Mouse (Mus musculus) midbrain, embryonic 14.5 days (tissue): Measurements from ENCODE around the gene Drap1. TPM values are rescaled to one million over a fixed set of nuclear protein-coding genes. Genes with fewer than 3 reads are reported as not detected.

Experiments
- ATAC-seq: fragments of 200-750 bp; cut with Nextera tagmentation; 2 replicates; pipeline ENCODE4 v1.8.0; 2017; ENCODE audit warnings: moderate number of reproducible peaks, moderate library complexity; ENCODE audit not compliant: low FRiP score, low TSS enrichment
- DNase-seq: peaks from one replicate; pipeline ENCODE4 v3.0.0-alpha.2; 2015
- H3K27ac ChIP-seq: fragments of 300-500 bp; sonication (generic); replicated peaks from 2 replicates; pipeline ENCODE4 v1.5.1; 2014; ENCODE audit warnings: mild to moderate bottlenecking, low read depth, low read length, moderate library complexity
- H3K27me3 ChIP-seq: fragments of 300-500 bp; sonication (generic); 2 replicates; pipeline ENCODE4 v1.6.1; 2014; ENCODE audit warnings: low read length, control low read depth, mixed read lengths; ENCODE audit not compliant: control insufficient read depth, insufficient read depth
- H3K36me3 ChIP-seq: fragments of 300-500 bp; sonication (generic); 2 replicates; pipeline ENCODE4 v1.6.1; 2014; ENCODE audit warnings: low read length, control low read depth; ENCODE audit not compliant: control insufficient read depth, insufficient read depth
- H3K4me1 ChIP-seq: fragments of 300-500 bp; sonication (generic); 2 replicates; pipeline ENCODE4 v1.6.1; 2014; ENCODE audit warnings: mild to moderate bottlenecking, antibody characterized with exemption, low read length, control low read depth; ENCODE audit not compliant: control insufficient read depth, insufficient read depth
- H3K4me2 ChIP-seq: fragments of 300-500 bp; sonication (generic); 2 replicates; pipeline ENCODE4 v1.6.1; 2014; ENCODE audit warnings: mild to moderate bottlenecking, low read length, moderate library complexity
- H3K4me3 ChIP-seq: fragments of 300-500 bp; sonication (generic); replicated peaks from 2 replicates; pipeline ENCODE4 v1.5.1; 2014; ENCODE audit warnings: low read depth, low read length
- H3K9ac ChIP-seq: fragments of 300-500 bp; sonication (generic); replicated peaks from 2 replicates; pipeline ENCODE4 v1.6.1; 2014; ENCODE audit warnings: mild to moderate bottlenecking, low read length, moderate library complexity
- H3K9me3 ChIP-seq: fragments of 300-500 bp; sonication (generic); 2 replicates; pipeline ENCODE4 v1.6.1; 2016; ENCODE audit warnings: low read length, control low read depth, mixed read lengths; ENCODE audit not compliant: control insufficient read depth
- whole genome bisulfite sequencing: fragments of 180-500 bp; shearing (Covaris S2); extraction: QIAGEN DNeasy Blood & Tissue Kit; methylation state at CpG from one replicate; pipeline ENCODE4 v1.1.7; 2014; 5-methylcytosine and 5-hydroxymethylcytosine counted together
- polyA plus RNA-seq: library from polyadenylated mRNA; unstranded; fragments of >200 nt; fragmentation: Nextera tagmentation; extraction: Ambion mirVana; gene quantifications from 2 replicates; pipeline ENCODE4 v1.2.1, GENCODE M21; 2014

Drap1 gene
- polyA plus RNA-seq, 1 experiment from 2014 or later, result 225 TPM

DNA sequence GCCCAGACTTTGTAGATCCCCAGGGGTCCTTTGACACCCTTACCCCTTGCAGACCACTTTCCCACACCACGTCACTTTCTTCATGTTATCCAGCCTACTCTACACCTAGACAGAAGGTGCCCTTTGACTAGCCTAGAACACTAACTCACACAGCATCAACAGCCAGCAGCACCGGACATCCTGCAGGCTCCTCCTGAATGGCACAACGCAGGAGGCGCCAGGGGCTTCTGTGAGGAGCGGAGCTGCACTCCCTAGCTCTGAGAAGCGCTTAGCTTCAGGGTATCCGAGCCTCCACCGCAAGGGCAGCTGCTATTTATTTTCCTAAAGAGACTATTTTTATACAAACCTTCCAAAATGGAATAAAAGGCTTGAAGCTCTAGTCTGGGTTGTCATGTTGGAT is 30.8 kb upstream of the Drap1 start:
- Histone ChIP-seq H3K4me3 (peak overlapping the region; percentile 85), H3K4me1 (peaks cover 33% of the 10 kb centered on the region), H3K4me2 (peak overlapping the region; percentile 98), H3K27ac (no peak overlapping the region), H3K27me3 (peaks cover 4% of the 10 kb centered on the region), H3K9ac (peak overlapping the region; percentile 91), H3K36me3 (0 out of 2 replicates have a peak, but pooled peaks cover 3% of the 10 kb centered on the region), H3K9me3 (no peaks in the 10 kb centered on the region)
- ATAC-seq (no peak), DNase-seq (no peak)
- WGBS, result 58% methylated on average over 8 of the region's 8 CpGs

DNA sequence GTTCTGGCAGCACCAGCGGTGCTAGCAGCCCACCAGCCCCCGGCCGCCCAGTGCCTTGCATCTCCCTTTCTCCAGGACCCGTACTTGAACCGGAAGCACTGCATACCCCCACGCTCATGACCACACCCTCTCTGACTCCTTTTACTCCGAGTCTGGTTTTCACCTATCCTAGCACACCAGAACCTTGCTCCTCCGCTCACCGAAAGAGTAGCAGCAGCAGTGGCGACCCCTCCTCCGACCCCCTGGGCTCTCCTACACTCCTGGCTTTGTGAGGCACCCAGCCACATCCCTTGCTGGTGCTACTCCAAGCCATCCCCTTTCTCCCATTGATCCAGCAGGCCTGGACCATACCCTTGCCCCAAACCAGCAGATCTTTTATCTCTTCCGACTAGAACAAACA is 30.3 kb upstream of the Drap1 start:
- Histone ChIP-seq H3K9me3 (no peaks in the 10 kb centered on the region), H3K36me3 (0 out of 2 replicates have a peak, but pooled peaks cover 3% of the 10 kb centered on the region), H3K9ac (peak overlapping the region; percentile 4; the same call in 1 of the 2 replicates), H3K4me3 (0 out of 2 replicates have a peak overlapping the region, but pooled peaks have one; percentile 85), H3K27ac (no peak overlapping the region), H3K27me3 (peaks cover 10% of the 10 kb centered on the region), H3K4me1 (peaks cover 31% of the 10 kb centered on the region), H3K4me2 (peak overlapping the region; percentile 98)
- DNase-seq (no peak), ATAC-seq (no peak)
- 83% methylated on average over 12 of the region's 12 CpGs for WGBS

DNA sequence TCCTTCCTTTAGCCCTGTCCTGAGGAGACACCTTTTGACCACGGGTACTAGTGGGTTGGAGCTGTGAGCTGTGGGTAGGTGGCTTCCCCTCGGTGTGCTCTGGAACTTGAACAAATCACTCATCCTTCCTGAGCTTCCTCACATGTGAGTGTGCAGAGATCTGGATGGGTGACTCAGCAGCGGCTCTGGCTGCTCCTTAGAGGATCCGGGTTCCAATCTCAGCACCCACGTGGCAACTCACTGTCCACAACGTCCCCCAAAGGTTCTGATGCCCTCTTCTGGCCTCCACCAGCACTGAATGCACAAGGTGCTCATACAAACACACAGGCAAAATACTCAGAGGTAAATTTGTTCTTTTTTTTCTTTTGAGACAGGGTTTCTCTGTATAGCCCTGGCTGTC is 27.0 kb upstream of the Drap1 start:
- no peaks in the 10 kb centered on the region; the same call in 1 of the 2 replicates for H3K9me3 ChIP-seq
- H3K4me1 ChIP-seq, result peaks cover 36% of the 10 kb centered on the region
- no peak overlapping the region for H3K4me3 ChIP-seq
- H3K9ac ChIP-seq, result no peak overlapping the region
- 75% methylated on average over 6 of the region's 6 CpGs for WGBS
- H3K27me3 ChIP-seq, result peaks cover 42% of the 10 kb centered on the region
- H3K36me3 ChIP-seq, result 0 out of 2 replicates have a peak, but pooled peaks cover 3% of the 10 kb centered on the region
- no peak overlapping the region for H3K27ac ChIP-seq
- DNase-seq (no peak), ATAC-seq (no peak)
- H3K4me2 ChIP-seq, result no peak overlapping the region

DNA sequence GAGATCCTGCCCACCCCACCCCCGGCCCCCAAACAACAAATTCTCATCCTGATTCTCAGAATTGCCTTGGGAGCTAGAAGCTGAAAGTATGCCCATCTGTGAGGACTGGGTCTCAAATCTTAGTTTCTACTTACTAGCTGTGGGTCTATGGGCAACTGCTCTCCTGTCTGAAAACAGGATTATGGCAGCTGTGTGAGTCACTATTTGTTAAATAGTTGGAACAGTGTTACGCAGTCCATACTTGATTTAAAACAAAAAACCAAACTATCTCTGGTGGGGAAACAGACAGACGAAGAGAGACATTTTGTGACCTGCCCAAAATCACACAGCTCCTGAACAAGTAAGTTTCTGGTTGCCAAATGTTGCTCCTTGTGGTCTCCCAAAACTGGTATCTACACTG is 24.9 kb upstream of the Drap1 start:
- peaks cover 57% of the 10 kb centered on the region for H3K27me3 ChIP-seq
- 84% methylated on average over 3 of the region's 3 CpGs for WGBS
- no peak for DNase-seq

DNA sequence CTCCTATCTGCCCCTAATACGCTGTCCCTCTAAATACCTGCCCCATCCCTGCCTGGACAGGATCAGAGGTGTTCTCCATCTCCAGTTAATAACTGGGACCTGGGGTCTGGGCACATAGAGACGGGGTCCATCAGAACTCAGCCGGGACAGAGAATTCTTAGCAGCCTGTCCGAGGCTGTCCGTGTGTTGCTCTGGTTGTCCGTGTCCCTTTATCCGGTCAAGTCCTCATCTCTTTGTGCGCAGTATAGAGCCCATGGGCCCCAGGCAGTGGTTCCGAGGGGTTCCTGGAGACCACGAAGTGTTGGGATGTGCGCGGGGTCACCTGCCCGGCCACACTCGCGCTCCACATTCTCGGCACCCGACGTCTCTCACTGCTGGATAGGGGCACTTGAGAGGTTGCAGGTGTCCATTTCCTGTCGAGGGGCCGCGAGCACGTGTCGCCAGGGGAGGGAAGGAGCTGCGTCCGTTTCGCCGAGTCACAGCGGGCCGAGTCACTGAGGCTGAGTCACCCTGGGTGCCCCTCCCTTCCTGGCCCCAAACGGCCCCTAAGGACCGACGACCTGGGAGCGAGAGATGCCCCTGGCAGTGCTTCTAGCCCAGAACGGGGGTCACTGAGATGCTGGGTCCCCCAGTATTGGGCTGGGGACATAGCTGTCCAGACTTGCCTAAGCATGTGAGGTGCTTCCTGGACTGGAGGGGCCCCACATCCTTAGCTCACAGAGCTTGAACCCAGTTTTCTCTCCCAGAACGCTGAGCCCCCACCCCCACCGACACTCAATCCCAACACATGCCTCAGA is 23.8 kb upstream of the Drap1 start:
- no peak overlapping the region for H3K27ac ChIP-seq
- H3K4me2 ChIP-seq, result peak overlapping the region; percentile 90
- H3K9ac ChIP-seq, result peak overlapping the region; percentile 18; the same call in 1 of the 2 replicates
- no peaks in the 10 kb centered on the region; the same call in 1 of the 2 replicates for H3K9me3 ChIP-seq
- WGBS, result 7% methylated on average over 36 of the region's 36 CpGs
- peaks cover 15% of the 10 kb centered on the region for H3K4me1 ChIP-seq
- DNase-seq, result no peak
- H3K36me3 ChIP-seq, result no peaks in the 10 kb centered on the region
- no peak for ATAC-seq
- H3K4me3 ChIP-seq, result peak overlapping the region; percentile 50
- H3K27me3 ChIP-seq, result peaks cover 57% of the 10 kb centered on the region

More for the DNA sequence above, 24.9 kb upstream of the Drap1 start:
- no peak overlapping the region for H3K4me3 ChIP-seq
- H3K36me3 ChIP-seq, result no peaks in the 10 kb centered on the region
- ATAC-seq, result no peak
- no peak overlapping the region for H3K4me2 ChIP-seq
- H3K27ac ChIP-seq, result no peak overlapping the region
- H3K4me1 ChIP-seq, result peaks cover 16% of the 10 kb centered on the region
- no peak overlapping the region for H3K9ac ChIP-seq
- H3K9me3 ChIP-seq, result no peaks in the 10 kb centered on the region; the same call in 1 of the 2 replicates

DNA sequence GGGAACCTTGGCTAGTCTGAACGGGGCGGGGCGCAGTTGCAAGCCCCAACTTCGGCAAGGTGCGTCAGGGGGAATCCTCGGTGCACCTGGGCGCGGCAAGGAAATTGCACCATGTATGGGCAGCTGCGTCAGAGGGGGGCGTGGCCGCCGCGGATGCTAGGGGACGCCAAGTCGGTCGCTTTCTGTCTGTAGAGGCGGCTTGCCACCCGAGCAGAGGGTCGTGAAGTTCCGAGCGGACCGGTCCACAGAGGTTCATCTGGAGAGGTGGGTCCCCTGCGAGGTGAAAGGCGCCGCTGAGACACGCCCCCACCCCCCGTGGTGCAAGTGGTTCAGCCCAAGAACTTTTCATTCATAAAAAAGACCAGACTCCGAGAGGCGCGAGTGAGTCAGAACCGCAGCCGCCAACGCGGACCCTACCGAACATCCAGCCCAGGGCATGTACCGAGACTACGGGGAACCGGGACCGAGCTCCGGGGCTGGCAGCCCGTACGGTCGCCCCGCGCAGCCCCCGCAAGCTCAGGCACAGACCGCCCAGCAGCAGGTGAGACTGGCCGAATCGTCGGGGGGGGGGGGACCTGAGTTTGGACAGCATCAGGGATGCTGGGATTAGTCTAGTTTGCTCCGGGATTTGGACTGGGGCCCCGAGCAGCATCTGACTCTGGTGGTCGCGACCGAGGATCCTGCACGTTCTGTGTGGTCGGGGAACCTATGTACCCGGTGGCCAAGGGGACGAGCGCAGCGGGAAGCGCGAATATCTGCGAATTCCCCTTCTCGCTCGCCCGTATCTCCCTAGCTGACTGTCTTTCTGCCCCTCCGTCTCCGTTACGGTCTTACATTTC is 23.0 kb upstream of the Drap1 start, which contains the start of gene Fosl1:
Fosl1 (plus strand) TSS at position 33 of the 839 bp plus-strand sequence.
- Histone ChIP-seq H3K4me2 (peak within 1 kb of the TSS; percentile 90), H3K4me3 (peak within 1 kb of the TSS; percentile 50), H3K4me1 (peaks cover 15% of the 10 kb centered on the region), H3K27ac (no peak within 1 kb of the TSS), H3K9ac (peak within 1 kb of the TSS; percentile 18; the same call in 1 of the 2 replicates), H3K9me3 (no peaks in the 10 kb centered on the region; the same call in 1 of the 2 replicates), H3K27me3 (peaks cover 57% of the 10 kb centered on the region), H3K36me3 (no peaks in the 10 kb centered on the region)
- DNase-seq, result peak; percentile 76
- WGBS, result under 1% methylated on average over 70 of the region's 70 CpGs
- ATAC-seq, result peak; percentile 53; the same call in 1 of the 2 replicates

DNA sequence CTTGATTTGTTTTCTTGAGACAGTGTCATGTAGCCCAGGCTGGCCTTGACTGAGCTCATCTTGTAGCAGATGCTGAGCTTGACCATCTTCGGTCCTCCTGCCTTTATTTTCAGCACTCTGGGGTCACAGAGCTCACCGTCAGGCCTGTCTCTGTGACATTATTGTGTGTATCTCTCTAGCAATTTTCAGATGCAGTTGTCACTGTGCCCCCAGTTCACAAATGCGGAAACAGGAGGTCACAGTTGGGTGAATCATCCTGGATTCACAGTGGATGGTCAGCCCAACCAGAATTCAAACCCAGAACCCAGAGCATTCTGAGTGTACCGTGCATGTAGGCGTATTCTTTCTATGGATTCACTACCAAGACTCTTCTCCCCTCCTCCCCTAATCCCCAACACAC is 21.0 kb upstream of the Drap1 start:
- no peak for ATAC-seq
- 83% methylated on average over 5 of the region's 5 CpGs for WGBS

DNA sequence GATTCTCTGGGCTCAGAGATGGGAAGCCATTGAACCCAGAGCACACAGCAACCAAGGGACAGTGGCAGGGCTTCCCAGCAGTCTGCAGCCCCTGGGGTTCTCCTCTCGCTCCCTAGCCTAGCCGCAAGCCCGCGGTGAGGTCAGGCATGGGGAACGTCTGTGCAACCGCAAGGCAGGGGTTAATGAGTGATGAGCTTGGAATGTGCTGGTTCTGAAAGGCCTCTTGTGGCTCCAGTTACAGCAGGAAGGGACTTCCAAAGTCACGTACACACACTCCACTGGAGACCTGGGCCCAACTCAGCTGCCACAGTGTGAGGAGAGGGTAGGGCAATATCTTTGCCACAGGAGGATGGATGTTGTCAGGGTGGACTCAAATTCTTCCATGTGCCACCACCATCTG is 20.2 kb upstream of the Drap1 start:
- Histone ChIP-seq H3K4me1 (peaks cover 15% of the 10 kb centered on the region), H3K27ac (no peak overlapping the region), H3K27me3 (peaks cover 47% of the 10 kb centered on the region), H3K36me3 (no peaks in the 10 kb centered on the region), H3K9me3 (peaks cover 4% of the 10 kb centered on the region; the same call in 1 of the 2 replicates), H3K9ac (no peak overlapping the region), H3K4me2 (no peak overlapping the region), H3K4me3 (no peak overlapping the region)
- ATAC-seq, result no peak
- 38% methylated on average over 7 of the region's 7 CpGs for WGBS
- no peak for DNase-seq

More for the DNA sequence above, 21.0 kb upstream of the Drap1 start:
- H3K4me3 ChIP-seq, result no peak overlapping the region
- no peaks in the 10 kb centered on the region; the same call in 1 of the 2 replicates for H3K9me3 ChIP-seq
- no peaks in the 10 kb centered on the region for H3K36me3 ChIP-seq
- peaks cover 54% of the 10 kb centered on the region for H3K27me3 ChIP-seq
- peaks cover 15% of the 10 kb centered on the region for H3K4me1 ChIP-seq
- H3K9ac ChIP-seq, result no peak overlapping the region
- no peak overlapping the region for H3K4me2 ChIP-seq
- DNase-seq, result no peak
- no peak overlapping the region for H3K27ac ChIP-seq
